Mouse (Mus musculus) liver, embryonic 11.5 days (tissue): Measurements from ENCODE around the gene Snx11. TPM values are rescaled to one million over a fixed set of nuclear protein-coding genes. Genes with fewer than 3 reads are reported as not detected.
A peak's percentile ranks its signal among the peaks of the same experiment; 100 is the strongest.

Experiments used
- ATAC-seq: fragments of 200-750 bp; cut with Nextera tagmentation; replicated peaks from 2 replicates; pipeline ENCODE4 v1.8.0; 2017; ENCODE audit warnings: moderate number of reproducible peaks, mild to moderate bottlenecking, moderate TSS enrichment, moderate library complexity; ENCODE audit not compliant: low FRiP score
- DNase-seq: peaks from one replicate; pipeline ENCODE4 v3.0.0-alpha.2; 2017; ENCODE audit warnings: low spot score
- H3K27ac ChIP-seq: fragments of 300-500 bp; sonication (generic); 2 replicates; pipeline ENCODE4 v1.5.1; 2014; ENCODE audit warnings: mild to moderate bottlenecking, low read depth, low read length, control low read depth
- H3K27me3 ChIP-seq: fragments of 300-500 bp; sonication (generic); replicated peaks from 2 replicates; pipeline ENCODE4 v1.6.1; 2014; ENCODE audit warnings: low read length, mixed read lengths; ENCODE audit not compliant: control insufficient read depth, insufficient read depth
- H3K36me3 ChIP-seq: fragments of 300-500 bp; sonication (generic); 2 replicates; pipeline ENCODE4 v1.6.1; 2014; ENCODE audit warnings: mild to moderate bottlenecking, low read length, moderate library complexity, mixed read lengths; ENCODE audit not compliant: control insufficient read depth, insufficient read depth
- H3K4me1 ChIP-seq: fragments of 300-500 bp; sonication (generic); replicated peaks from 2 replicates; pipeline ENCODE4 v1.6.1; 2014; ENCODE audit warnings: low read length, mixed read lengths; ENCODE audit not compliant: control insufficient read depth, insufficient read depth
- H3K4me2 ChIP-seq: fragments of 300-500 bp; sonication (generic); 2 replicates; pipeline ENCODE4 v1.6.1; 2014; ENCODE audit warnings: mild to moderate bottlenecking, control low read depth, moderate library complexity
- H3K4me3 ChIP-seq: fragments of 300-500 bp; sonication (generic); 2 replicates; pipeline ENCODE4 v1.5.1; 2014; ENCODE audit warnings: low read depth, low read length, control low read depth
- H3K9ac ChIP-seq: fragments of 300-500 bp; sonication (generic); 2 replicates; pipeline ENCODE4 v1.6.1; 2014; ENCODE audit warnings: low read depth, low read length, control low read depth
- H3K9me3 ChIP-seq: fragments of 300-500 bp; sonication (generic); 2 replicates; pipeline ENCODE4 v1.6.1; 2016; ENCODE audit warnings: low read length, inconsistent platforms, mixed read lengths; ENCODE audit not compliant: control insufficient read depth
- WGBS: fragments of 180-500 bp; shearing (Covaris S2); extraction: QIAGEN DNeasy Blood & Tissue Kit; methylation state at CpG from one replicate; pipeline ENCODE4 v1.1.7; 2014; 5-methylcytosine and 5-hydroxymethylcytosine counted together
- polyA plus RNA-seq: library from polyadenylated mRNA; unstranded; fragments of >200 nt; fragmentation: Nextera tagmentation; extraction: Ambion mirVana; gene quantifications from 2 replicates; pipeline ENCODE4 v1.2.1, GENCODE M21; 2014

Snx11 gene
- polyA plus RNA-seq, 1 experiment from 2014 or later: 12.0 TPM

DNA sequence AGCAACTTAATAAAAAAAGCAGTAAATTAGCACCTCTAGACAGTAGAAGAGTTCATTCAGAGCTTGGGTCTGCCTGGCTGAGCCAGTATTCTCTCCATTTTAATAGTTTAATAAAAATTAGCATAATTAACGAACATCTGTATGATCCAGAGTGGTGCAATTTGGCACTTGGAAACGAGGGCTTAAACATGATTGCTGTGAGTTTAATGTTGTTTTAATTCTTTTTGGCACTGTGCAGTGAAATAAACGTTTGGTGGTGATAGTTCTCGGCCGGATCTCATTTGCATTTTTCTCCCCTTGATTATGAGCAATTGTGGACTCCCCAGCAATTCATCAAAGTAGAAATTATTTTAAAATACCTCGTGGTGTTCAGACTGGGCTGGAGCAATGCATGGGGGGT lies 30.7 kb downstream of the Snx11 start:
- Histone ChIP-seq H3K9ac (no peak overlapping the region), H3K27me3 (no peaks in the 10 kb centered on the region; the same call in 1 of the 2 replicates), H3K9me3 (no peaks in the 10 kb centered on the region), H3K36me3 (no peaks in the 10 kb centered on the region), H3K4me1 (no peaks in the 10 kb centered on the region), H3K4me3 (no peak overlapping the region), H3K4me2 (no peak overlapping the region), H3K27ac (no peak overlapping the region)
- ATAC-seq: no peak
- no peak for DNase-seq
- WGBS: 70% methylated on average over 6 of the region's 6 CpGs

DNA sequence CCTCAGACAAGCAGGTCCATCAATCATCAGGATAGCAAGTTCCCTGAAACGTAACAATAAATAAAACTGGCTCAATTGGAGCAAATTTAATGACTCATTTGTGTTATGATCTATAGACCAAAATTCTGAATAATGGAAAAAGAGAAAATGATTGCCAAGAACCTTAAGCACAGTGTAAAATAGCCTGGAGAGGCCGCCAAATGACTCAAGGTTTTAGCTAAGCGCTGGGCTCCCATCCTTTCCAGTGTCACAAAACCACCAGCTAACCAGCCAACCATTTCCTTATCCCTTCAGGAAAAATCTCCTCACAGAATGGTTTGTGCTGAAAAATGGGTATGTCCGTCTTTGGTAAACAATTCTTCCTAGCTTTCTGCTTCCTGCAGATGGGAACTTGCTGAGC lies 33.5 kb downstream of the Snx11 start:
- H3K27ac ChIP-seq: no peak overlapping the region

DNA sequence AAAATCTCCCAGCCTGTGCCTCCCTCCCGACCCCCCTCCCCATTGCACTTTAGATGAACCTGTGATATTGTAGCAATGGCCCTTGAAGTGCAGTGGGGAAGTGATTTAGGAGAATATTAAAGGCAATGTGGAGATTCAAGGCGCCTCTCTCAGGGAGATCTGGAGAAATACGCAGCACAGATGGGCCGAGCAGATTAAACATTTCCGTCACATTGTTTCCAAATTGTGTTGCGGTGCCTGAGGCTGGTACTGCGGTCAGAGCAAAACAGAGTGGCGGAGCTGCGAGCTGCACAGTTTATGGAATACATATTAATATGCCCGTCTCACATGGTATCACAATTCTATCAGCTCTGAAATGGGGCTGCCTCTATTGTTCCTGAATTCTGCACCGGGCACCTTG lies 34.4 kb downstream of the Snx11 start:
- no peaks in the 10 kb centered on the region for H3K9me3 ChIP-seq
- H3K4me1 ChIP-seq: no peaks in the 10 kb centered on the region
- no peaks in the 10 kb centered on the region; the same call in 1 of the 2 replicates for H3K27me3 ChIP-seq
- H3K9ac ChIP-seq: no peak overlapping the region
- 67% methylated on average over 11 of the region's 11 CpGs for WGBS
- no peak overlapping the region for H3K4me3 ChIP-seq
- ATAC-seq (no peak), DNase-seq (no peak)
- H3K27ac ChIP-seq: no peak overlapping the region
- H3K36me3 ChIP-seq: no peaks in the 10 kb centered on the region
- H3K4me2 ChIP-seq: no peak overlapping the region

More for the DNA sequence above, 33.5 kb downstream of the Snx11 start:
- no peak for ATAC-seq
- Histone ChIP-seq H3K36me3 (no peaks in the 10 kb centered on the region), H3K4me3 (no peak overlapping the region), H3K4me2 (no peak overlapping the region), H3K9me3 (no peaks in the 10 kb centered on the region), H3K27me3 (no peaks in the 10 kb centered on the region; the same call in 1 of the 2 replicates), H3K9ac (no peak overlapping the region), H3K4me1 (no peaks in the 10 kb centered on the region)
- WGBS: 64% methylated on average over 4 of the region's 4 CpGs
- DNase-seq: no peak

DNA sequence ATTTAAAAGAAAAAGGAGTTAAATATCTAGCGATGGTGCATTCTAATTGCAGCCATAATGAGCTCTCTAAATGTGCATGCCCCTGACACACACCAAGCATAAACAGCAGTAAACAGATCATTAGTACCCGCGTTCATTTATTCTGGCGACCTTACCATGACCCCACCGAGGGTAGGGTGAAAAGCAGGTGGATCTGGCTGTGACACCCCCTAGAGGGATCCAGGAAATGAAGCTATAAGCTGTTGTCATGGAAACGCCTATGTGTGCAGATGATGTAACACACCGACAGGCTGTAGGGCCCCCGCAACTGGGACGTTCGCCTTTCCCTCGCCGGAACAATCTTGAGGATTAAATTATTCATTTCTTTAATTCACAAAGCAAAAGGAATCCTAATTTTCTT lies 35.4 kb downstream of the Snx11 start:
- Histone ChIP-seq H3K36me3 (no peaks in the 10 kb centered on the region), H3K4me3 (no peak overlapping the region), H3K27me3 (no peaks in the 10 kb centered on the region; the same call in none of the 2 replicates), H3K9ac (no peak overlapping the region), H3K4me1 (no peaks in the 10 kb centered on the region), H3K4me2 (no peak overlapping the region), H3K27ac (no peak overlapping the region), H3K9me3 (no peaks in the 10 kb centered on the region)
- DNase-seq (no peak), ATAC-seq (no peak)
- WGBS: 43% methylated on average over 12 of the region's 12 CpGs

DNA sequence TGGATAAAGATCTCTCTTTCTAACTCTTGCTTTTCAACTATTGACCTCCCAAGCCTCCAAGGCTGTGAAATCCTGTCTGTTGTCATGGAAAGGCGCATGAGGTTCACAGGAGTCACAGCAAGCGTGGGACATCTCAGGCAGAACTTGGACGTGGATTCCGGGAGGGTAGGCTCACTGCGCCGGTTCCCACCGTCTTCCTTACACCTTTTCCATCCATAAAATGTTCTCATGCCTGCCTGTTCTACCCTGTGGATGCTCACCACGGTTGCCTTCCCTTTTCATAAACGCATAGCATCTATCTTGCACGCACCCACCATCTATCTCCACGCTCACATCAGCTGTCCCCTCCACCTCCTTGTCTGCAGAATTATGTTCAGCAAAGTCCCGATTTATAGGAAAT lies 36.6 kb downstream of the Snx11 start:
- Histone ChIP-seq H3K27ac (no peak overlapping the region), H3K4me3 (no peak overlapping the region), H3K9me3 (no peaks in the 10 kb centered on the region), H3K27me3 (peaks cover 5% of the 10 kb centered on the region), H3K4me2 (no peak overlapping the region), H3K4me1 (no peaks in the 10 kb centered on the region), H3K36me3 (no peaks in the 10 kb centered on the region), H3K9ac (no peak overlapping the region)
- no peak for DNase-seq
- no peak for ATAC-seq
- WGBS: 74% methylated on average over 12 of the region's 12 CpGs

DNA sequence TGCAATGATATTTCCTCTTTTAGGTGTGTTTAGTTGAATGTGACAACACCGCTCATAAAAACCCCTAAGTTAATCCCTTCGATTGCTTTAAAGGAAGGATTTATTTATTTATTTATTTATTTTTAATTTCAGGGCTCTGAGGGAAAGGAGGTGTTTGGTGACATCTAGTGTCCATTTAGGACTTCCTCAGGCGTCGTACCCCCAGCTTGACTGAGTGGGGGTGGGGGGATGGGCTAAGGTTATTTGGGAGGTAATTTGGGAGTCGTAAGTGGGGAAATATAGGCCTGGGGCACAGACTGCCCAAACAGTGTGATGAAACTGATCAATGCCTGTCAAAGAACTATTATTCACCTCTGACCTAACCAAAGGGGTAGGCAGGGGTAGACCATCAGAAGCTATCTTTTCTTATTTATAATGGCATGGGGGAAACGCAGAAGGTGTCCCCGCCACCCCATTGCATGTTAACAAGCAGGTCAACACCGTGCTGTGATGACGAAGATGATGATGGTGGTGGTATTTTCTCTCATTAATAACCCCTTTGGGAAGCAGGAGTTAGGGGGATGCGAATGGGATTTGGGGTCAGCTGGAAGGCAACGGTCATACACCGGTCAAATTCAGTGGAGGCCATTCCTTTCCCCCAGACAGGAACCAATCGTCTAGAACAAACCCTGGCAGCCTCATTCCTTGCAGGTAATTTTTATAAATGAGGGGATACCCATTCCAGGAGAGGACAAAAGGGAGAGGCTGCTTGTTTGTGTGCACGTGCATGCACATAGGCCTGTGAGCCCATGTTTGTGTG lies 39.5 kb downstream of the Snx11 start:
- Histone ChIP-seq H3K27me3 (peaks cover 5% of the 10 kb centered on the region), H3K36me3 (no peaks in the 10 kb centered on the region), H3K4me2 (no peak overlapping the region), H3K4me3 (no peak overlapping the region), H3K9ac (no peak overlapping the region), H3K27ac (no peak overlapping the region), H3K4me1 (no peaks in the 10 kb centered on the region), H3K9me3 (no peaks in the 10 kb centered on the region)
- DNase-seq (no peak), ATAC-seq (no peak)
- 73% methylated on average over 14 of the region's 14 CpGs for WGBS

DNA sequence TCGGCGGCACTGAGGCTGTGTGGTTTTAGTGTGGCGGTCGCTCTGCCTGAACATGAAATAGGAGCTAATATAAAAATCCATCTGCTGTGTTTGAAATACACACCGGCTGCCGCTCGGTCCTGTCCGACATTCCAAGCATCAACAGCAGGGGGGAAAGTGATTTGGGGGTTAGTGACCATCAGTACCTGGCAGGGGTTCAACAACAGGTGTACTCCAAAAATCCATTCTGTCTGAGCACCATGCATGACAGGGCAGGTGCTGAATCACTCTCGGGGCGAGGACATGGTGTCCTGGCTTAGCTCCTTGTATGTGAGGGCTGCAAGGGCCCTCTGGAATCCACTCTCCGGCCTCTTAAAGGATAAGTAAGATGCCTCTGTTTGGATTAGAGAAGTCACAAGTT lies 41.0 kb downstream of the Snx11 start:
- no peak for ATAC-seq
- Histone ChIP-seq H3K9ac (no peak overlapping the region), H3K4me3 (peak overlapping the region; percentile 4; the same call in 1 of the 2 replicates), H3K27ac (no peak overlapping the region), H3K9me3 (no peaks in the 10 kb centered on the region), H3K36me3 (no peaks in the 10 kb centered on the region), H3K27me3 (peaks cover 5% of the 10 kb centered on the region), H3K4me2 (peak overlapping the region; percentile 46), H3K4me1 (no peaks in the 10 kb centered on the region)
- WGBS: 42% methylated on average over 11 of the region's 11 CpGs
- DNase-seq: no peak

DNA sequence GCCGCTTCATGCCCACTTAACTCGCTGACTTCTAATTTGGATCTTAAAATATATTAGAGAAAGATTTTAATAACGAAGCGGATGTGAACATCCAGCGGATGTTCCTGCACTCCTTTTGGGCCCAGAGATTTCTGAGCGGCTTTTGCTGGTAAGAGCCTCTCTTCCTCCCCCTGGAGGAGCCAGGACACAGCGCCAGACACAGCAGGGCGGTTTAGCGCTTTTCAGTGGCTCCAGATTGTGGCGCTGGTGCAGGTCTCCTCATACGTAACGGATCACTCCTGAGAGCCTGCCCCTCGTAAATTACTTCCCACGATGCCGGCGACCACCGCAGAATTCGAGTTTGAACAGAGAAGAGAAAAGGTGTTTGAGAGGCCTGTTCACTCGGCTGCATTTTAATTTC lies 41.5 kb downstream of the Snx11 start:
- no peak overlapping the region for H3K27ac ChIP-seq
- peak overlapping the region; percentile 4; the same call in 1 of the 2 replicates for H3K4me3 ChIP-seq
- ATAC-seq (no peak), DNase-seq (peak; percentile 47)
- WGBS: 6% methylated on average over 19 of the region's 19 CpGs
- peak overlapping the region; percentile 46 for H3K4me2 ChIP-seq
- no peaks in the 10 kb centered on the region for H3K4me1 ChIP-seq
- no peak overlapping the region for H3K9ac ChIP-seq
- no peaks in the 10 kb centered on the region for H3K9me3 ChIP-seq
- H3K27me3 ChIP-seq: peaks cover 5% of the 10 kb centered on the region
- H3K36me3 ChIP-seq: no peaks in the 10 kb centered on the region

DNA sequence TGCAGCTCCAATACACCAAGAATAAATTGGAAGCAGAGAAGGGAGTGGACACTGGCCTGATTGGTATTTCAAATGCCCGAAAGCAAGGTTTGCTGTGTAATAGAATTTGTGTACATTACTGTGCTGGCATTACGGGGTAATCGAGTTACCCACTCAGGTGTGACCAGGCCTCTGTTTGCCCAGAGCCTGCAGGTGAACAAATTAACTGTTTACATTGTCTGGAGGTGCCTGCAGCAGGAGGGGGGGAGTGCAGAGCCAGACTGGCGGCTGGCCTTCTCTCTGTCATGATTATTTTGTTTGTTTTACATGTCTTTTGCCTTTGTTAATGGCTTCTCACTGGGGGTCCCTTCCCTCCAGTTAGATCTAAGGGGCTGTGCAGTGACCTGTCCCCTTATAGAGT lies 44.7 kb downstream of the Snx11 start:
- Histone ChIP-seq H3K4me1 (no peaks in the 10 kb centered on the region), H3K27ac (no peak overlapping the region)

More for the DNA sequence above, 44.7 kb downstream of the Snx11 start:
- no peak overlapping the region for H3K9ac ChIP-seq
- H3K4me3 ChIP-seq: no peak overlapping the region
- no peak overlapping the region for H3K4me2 ChIP-seq
- DNase-seq (no peak), ATAC-seq (no peak)
- WGBS: 53% methylated on average over 4 of the region's 4 CpGs
- peaks cover 5% of the 10 kb centered on the region for H3K27me3 ChIP-seq
- no peaks in the 10 kb centered on the region for H3K36me3 ChIP-seq
- H3K9me3 ChIP-seq: no peaks in the 10 kb centered on the region
